Mouse (Mus musculus) brain, embryonic 14.5 days (tissue): ENCODE results near the gene Thpo.

Experiments
- CTCF ChIP-seq: fragments of 200-500 bp; IDR thresholded peaks from 2 replicates; pipeline ENCODE4 v1.5.1; 2012; ENCODE audit warnings: inconsistent platforms, mild to moderate bottlenecking, moderate library complexity, borderline replicate concordance; ENCODE audit not compliant: insufficient read depth, insufficient read length; ENCODE audit errors: extremely low read depth
- POLR2A ChIP-seq: fragments of 200-500 bp; IDR thresholded peaks from 2 replicates; pipeline ENCODE4 v1.6.1; 2012; ENCODE audit warnings: mild to moderate bottlenecking, inconsistent platforms, borderline replicate concordance; ENCODE audit not compliant: poor library complexity, insufficient read depth, insufficient read length, severe bottlenecking; ENCODE audit errors: extremely low read depth

DNA sequence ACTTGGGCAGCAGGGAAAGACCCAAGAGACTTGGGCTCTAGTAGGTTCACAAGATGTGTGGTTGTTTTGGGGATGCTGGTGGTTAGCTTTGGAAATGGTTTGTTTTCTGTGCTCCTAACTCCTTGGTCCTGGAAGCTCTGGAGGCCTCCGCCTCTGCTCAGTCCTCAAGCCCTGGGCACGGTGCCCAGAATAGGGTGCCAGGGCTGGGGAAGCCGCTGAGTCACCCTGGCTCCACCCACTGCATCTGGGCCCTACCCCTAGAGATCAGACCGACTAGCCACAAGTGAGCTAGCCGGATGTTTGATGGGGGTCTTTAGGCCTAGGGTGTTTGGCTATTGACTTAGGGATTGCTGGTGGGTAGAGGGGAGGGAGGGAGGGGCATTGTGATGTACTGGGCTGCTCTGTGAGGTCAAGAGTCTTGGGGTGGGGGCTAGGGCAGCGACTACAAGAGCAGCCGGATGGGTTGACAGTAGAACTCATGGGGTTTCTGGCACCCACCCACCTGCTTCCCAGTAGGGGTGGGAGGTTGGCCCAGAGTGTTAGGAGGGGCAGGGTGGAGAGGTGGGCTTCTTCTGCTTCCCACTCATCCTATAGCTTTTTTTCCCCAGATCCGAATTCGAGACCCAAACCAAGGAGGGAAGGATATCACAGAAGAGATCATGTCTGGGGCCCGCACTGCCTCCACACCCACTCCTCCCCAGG is 56.2 kb downstream of the Thpo start:
- TF ChIP-seq CTCF (no peak), POLR2A (no peak)
